Mouse (Mus musculus) E14TG2a.4 (cell line): Measurements from ENCODE around the gene Idh1.

Source experiments
- H3K27me3 ChIP-seq: 2 replicates; pipeline ENCODE4 v1.6.1; 2014; ENCODE audit warnings: low read length, control low read depth; ENCODE audit not compliant: insufficient read depth
- H3K36me3 ChIP-seq: 2 replicates; pipeline ENCODE4 v1.6.1; 2014; ENCODE audit warnings: low read length, control low read depth; ENCODE audit not compliant: insufficient read depth
- H3K4me1 ChIP-seq: replicated peaks from 2 replicates; pipeline ENCODE4 v1.6.1; 2014; ENCODE audit warnings: low read depth, low read length, control low read depth
- H3K4me3 ChIP-seq: replicated peaks from 2 replicates; pipeline ENCODE4 v1.5.1; 2014; ENCODE audit warnings: mild to moderate bottlenecking, low read length
- H3K9me3 ChIP-seq: 2 replicates; pipeline ENCODE4 v1.6.1; 2014; ENCODE audit warnings: low read length, control low read depth
- CTCF ChIP-seq: conservative IDR thresholded peaks from 2 replicates; pipeline ENCODE4 v1.5.1; 2014; ENCODE audit warnings: low read length
- NANOG ChIP-seq: IDR thresholded peaks from 2 replicates; pipeline ENCODE4 v1.6.1; 2014; ENCODE audit warnings: borderline replicate concordance, low read length, mixed read lengths
- POU5F1 ChIP-seq: IDR thresholded peaks from 2 replicates; pipeline ENCODE4 v1.6.1; 2014; ENCODE audit warnings: low read length, borderline replicate concordance

Gene Idh1

GRCm38 (mm10) chr1:65113536-65114172 is 72.6 kb downstream of the Idh1 start:
- no peak for TF ChIP-seq POU5F1
- TF ChIP-seq NANOG, result no peak
- TF ChIP-seq CTCF, result no peak
- Histone ChIP-seq H3K27me3 (no peaks in the 10 kb centered on the region), H3K9me3 (no peaks in the 10 kb centered on the region), H3K36me3 (no peaks in the 10 kb centered on the region), H3K4me1 (peaks cover 40% of the 10 kb centered on the region), H3K4me3 (no peak overlapping the region)

- Histone ChIP-seq H3K9me3 (no peaks in the 10 kb centered on the region), H3K4me1 (peaks cover 33% of the 10 kb centered on the region), H3K27me3 (no peaks in the 10 kb centered on the region), H3K36me3 (no peaks in the 10 kb centered on the region), H3K4me3 (peak overlapping the region; percentile 41)
- TF ChIP-seq CTCF (no peak), POU5F1 (no peak), NANOG (no peak)
These were observed 73.5 kb downstream of the Idh1 start for GRCm38 (mm10) chr1:65112807-65113196.

GRCm38 (mm10) chr1:65112031-65112806 is 74.1 kb downstream of the Idh1 start:
- H3K9me3 ChIP-seq, result no peaks in the 10 kb centered on the region
- peaks cover 33% of the 10 kb centered on the region for H3K4me1 ChIP-seq
- H3K4me3 ChIP-seq, result peak overlapping the region; percentile 41
- no peaks in the 10 kb centered on the region for H3K27me3 ChIP-seq
- no peaks in the 10 kb centered on the region for H3K36me3 ChIP-seq
- peak; percentile 83 for TF ChIP-seq CTCF
- TF ChIP-seq POU5F1, result no peak

GRCm38 (mm10) chr1:65109756-65110435 is 76.4 kb downstream of the Idh1 start:
- Histone ChIP-seq H3K36me3 (no peaks in the 10 kb centered on the region), H3K27me3 (no peaks in the 10 kb centered on the region), H3K9me3 (no peaks in the 10 kb centered on the region), H3K4me3 (peak overlapping the region; percentile 73), H3K4me1 (peaks cover 33% of the 10 kb centered on the region)
- no peak for TF ChIP-seq CTCF
- TF ChIP-seq NANOG, result no peak
- no peak for TF ChIP-seq POU5F1

- TF ChIP-seq POU5F1, result no peak
- TF ChIP-seq NANOG, result no peak
- TF ChIP-seq CTCF, result no peak
- H3K27me3 ChIP-seq, result no peaks in the 10 kb centered on the region
- H3K4me1 ChIP-seq, result peaks cover 33% of the 10 kb centered on the region
- H3K4me3 ChIP-seq, result peak overlapping the region; percentile 73
- H3K36me3 ChIP-seq, result no peaks in the 10 kb centered on the region
- H3K9me3 ChIP-seq, result no peaks in the 10 kb centered on the region
These were observed 77.1 kb downstream of the Idh1 start for GRCm38 (mm10) chr1:65109196-65109595.
